Mouse (Mus musculus) heart, adult 2 months (tissue): ENCODE results near the gene Fdx1l. TPM values are rescaled to one million over a fixed set of nuclear protein-coding genes. Genes with fewer than 3 reads are reported as not detected.

Experiments used
- DNase-seq, 2 experiments: peaks; one replicate each; pipeline ENCODE4 v3.0.0; 2021
- H3K27ac ChIP-seq: fragments of 200-600 bp; 2 replicates; pipeline ENCODE4 v1.8.1; 2022
- H3K27me3 ChIP-seq: fragments of 200-500 bp; 2 replicates; pipeline ENCODE4 v1.6.1; 2012; ENCODE audit warnings: mild to moderate bottlenecking, low read length, inconsistent platforms, mixed read lengths; ENCODE audit not compliant: control insufficient read depth, insufficient read depth
- H3K36me3 ChIP-seq: fragments of 200-500 bp; 2 replicates; pipeline ENCODE4 v1.6.1; 2012; ENCODE audit warnings: low read length, inconsistent platforms; ENCODE audit not compliant: control insufficient read depth, insufficient read depth
- H3K4me1 ChIP-seq: fragments of 200-500 bp; 2 replicates; pipeline ENCODE4 v1.6.1; 2011; ENCODE audit warnings: low read length; ENCODE audit not compliant: control insufficient read depth, insufficient read depth
- H3K4me3 ChIP-seq: fragments of 200-600 bp; 2 replicates; pipeline ENCODE4 v1.8.1; 2022
- H3K79me2 ChIP-seq: fragments of 200-500 bp; replicated peaks from 2 replicates; pipeline ENCODE4 v1.6.1; 2012; ENCODE audit warnings: mild to moderate bottlenecking, inconsistent platforms, low read length, moderate library complexity, mixed read lengths; ENCODE audit not compliant: control insufficient read depth, insufficient read depth
- H3K9ac ChIP-seq: fragments of 200-500 bp; 2 replicates; pipeline ENCODE4 v1.6.1; 2012; ENCODE audit warnings: low read depth, mild to moderate bottlenecking, control low read depth, inconsistent platforms, low read length, mixed read lengths
- CTCF ChIP-seq: fragments of 200-600 bp; IDR thresholded peaks from 2 replicates; pipeline ENCODE4 v1.8.1; 2022; ENCODE audit warnings: antibody characterized with exemption, mild to moderate bottlenecking, moderate library complexity
- EP300 ChIP-seq: fragments of 200-500 bp; IDR thresholded peaks from 2 replicates; pipeline ENCODE4 v1.6.1; 2011; ENCODE audit warnings: low read depth, low read length, control low read depth; ENCODE audit not compliant: insufficient read depth
- POLR2A ChIP-seq: fragments of 200-500 bp; IDR thresholded peaks from 2 replicates; pipeline ENCODE4 v1.6.1; 2011; ENCODE audit warnings: mild to moderate bottlenecking, low read depth, low read length, control low read depth; ENCODE audit not compliant: insufficient read depth
- WGBS: fragments of 180-500 bp; shearing (Covaris S2); methylation state at CpG from one replicate; pipeline ENCODE4 v1.1.7; 2018; 5-methylcytosine and 5-hydroxymethylcytosine counted together
- intact Hi-C: fragments of 180-260 bp; cut with DNase I; formaldehyde crosslinking; loops from one replicate; pipeline ENCODE4 v1.15.1; 2025
- microRNA-seq, 2 experiments: library from miRNA; unstranded; fragments of <30 nt; microRNA quantifications; one replicate each; pipeline ENCODE4 v1.2.0; 2021
- polyA plus RNA-seq: library from polyadenylated mRNA; depleted of rRNA; stranded (reverse); fragments of >200 nt; gene quantifications from 2 replicates; pipeline ENCODE4 v1.2.3, GENCODE M21; 2012; rRNA removed
- total RNA-seq, 2 experiments: library from RNA; stranded (reverse); gene quantifications; 2 replicates each; pipeline ENCODE4 v1.2.3; 2021

The Fdx1l gene
- total and polyA plus RNA-seq, 3 experiments: 35.8 to 51.1 (median 41.4) TPM

DNA sequence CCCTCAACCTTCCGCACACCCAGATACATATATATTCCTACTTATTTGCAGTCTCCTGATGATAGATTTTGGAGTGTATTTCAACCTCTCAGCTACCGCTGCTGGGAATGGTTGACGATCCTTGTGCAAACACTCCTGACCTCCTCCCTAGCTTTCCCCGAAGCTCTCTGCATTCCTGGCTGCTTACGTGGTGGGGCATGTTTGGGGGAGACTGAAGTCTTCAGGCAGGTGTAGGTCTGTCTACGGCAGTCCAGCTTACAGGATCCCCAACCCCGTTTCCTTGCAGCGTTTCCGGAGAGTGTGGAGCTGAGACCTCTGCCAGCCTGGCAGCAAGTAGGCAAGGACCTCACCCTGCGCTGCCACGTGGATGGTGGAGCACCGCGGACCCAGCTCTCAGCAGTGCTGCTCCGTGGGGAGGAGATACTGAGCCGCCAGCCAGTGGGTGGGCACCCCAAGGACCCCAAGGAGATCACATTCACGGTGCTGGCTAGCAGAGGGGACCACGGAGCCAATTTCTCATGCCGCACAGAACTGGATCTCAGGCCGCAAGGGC is 48.1 kb downstream of the Fdx1l start:
- WGBS: 78% methylated on average over 19 of the region's 19 CpGs
- intact Hi-C loops: loop anchor here (5.0 kb wide), 1 partner anchor 123 kb away; no protein-coding TSS in a partner anchor
- H3K4me3 ChIP-seq: no peak overlapping the region
- H3K79me2 ChIP-seq: no peaks in the 10 kb centered on the region
- TF ChIP-seq POLR2A: no peak
- TF ChIP-seq CTCF: no peak
- H3K4me1 ChIP-seq: peaks cover 3% of the 10 kb centered on the region
- no peak overlapping the region for H3K9ac ChIP-seq
- no peak for DNase-seq
- H3K27me3 ChIP-seq: no peaks in the 10 kb centered on the region
- no peaks in the 10 kb centered on the region for H3K36me3 ChIP-seq
- H3K27ac ChIP-seq: no peak overlapping the region

DNA sequence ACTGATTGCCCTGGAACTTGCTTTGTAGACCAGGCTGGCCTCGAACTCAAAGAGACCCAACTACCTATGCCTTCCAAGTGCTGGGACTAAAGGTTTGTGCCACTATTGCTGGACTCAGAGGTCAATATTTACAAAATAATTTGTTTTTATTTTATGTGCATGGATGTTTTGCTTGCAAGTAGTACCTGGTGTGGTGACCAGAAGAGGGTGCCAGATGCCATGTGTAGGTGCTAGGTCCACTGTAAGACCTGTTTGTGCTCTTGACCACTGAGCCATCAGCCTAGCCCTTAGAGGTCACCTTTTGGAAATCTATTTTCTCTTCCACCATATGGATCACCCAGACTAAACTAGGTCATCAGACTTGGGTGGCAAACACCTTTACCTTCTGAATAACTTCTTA is 50.7 kb downstream of the Fdx1l start:
- intact Hi-C loops: no loop called here
- WGBS: 73% methylated on average over 1 of the region's 1 CpGs

DNA sequence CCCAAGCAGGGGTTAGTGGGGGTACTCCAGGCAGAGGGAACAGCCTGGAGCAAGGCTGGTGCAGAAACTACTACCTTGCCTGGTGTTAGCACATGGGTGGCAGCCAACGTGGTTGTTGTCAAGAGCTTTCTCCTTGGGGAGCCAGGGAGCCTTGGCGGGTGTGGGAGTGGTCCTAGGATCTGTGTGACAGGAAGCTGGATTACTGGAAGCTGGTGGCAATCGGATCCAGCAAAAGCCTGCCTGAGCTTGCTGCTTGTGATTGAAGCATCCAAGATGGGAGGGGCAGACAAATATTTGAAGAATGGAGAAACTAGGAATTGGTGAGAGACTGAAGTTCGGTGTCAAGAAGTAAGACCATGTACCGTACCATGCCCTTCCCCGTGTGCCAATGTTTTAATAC is 51.1 kb downstream of the Fdx1l start:
- no peak for TF ChIP-seq POLR2A
- no peak for TF ChIP-seq CTCF
- 54% methylated on average over 6 of the region's 6 CpGs for WGBS

More for the DNA sequence above, 50.7 kb downstream of the Fdx1l start:
- DNase-seq: no peak
- H3K27me3 ChIP-seq: no peaks in the 10 kb centered on the region
- no peak overlapping the region for H3K27ac ChIP-seq
- H3K9ac ChIP-seq: no peak overlapping the region
- H3K4me1 ChIP-seq: no peaks in the 10 kb centered on the region; the same call in 1 of the 2 replicates
- H3K79me2 ChIP-seq: no peaks in the 10 kb centered on the region
- H3K36me3 ChIP-seq: no peaks in the 10 kb centered on the region
- TF ChIP-seq POLR2A (no peak), CTCF (peak; percentile 26; the same call in 1 of the 2 replicates)
- H3K4me3 ChIP-seq: no peak overlapping the region

DNA sequence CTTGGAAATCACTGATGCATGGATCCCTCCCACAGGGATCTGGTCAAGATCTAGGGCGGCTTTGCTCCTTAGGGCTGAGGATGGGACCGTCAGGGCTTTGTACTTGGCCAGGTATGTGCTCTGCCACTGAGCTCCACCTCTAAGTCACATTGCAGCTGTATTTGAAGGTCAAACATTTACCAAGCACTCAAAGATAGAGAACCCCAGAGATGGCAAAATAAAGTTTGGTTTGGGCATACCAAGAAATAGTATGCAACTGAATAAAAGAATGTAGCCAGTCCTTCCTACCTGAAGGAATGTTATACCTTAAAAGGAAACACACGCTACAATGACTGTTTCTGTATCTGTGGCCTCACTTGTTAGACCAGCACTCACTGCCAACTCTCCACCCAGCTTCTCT is 52.1 kb downstream of the Fdx1l start:
- intact Hi-C loops: no loop called here
- Histone ChIP-seq H3K79me2 (no peaks in the 10 kb centered on the region), H3K9ac (no peak overlapping the region), H3K27ac (no peak overlapping the region), H3K36me3 (no peaks in the 10 kb centered on the region), H3K4me1 (peaks cover 5% of the 10 kb centered on the region), H3K27me3 (no peaks in the 10 kb centered on the region), H3K4me3 (no peak overlapping the region)
- 79% methylated on average over 3 of the region's 3 CpGs for WGBS
- TF ChIP-seq POLR2A (no peak), CTCF (no peak), EP300 (no peak)
- no peak for DNase-seq

More for the DNA sequence above, 51.1 kb downstream of the Fdx1l start:
- no peak overlapping the region for H3K27ac ChIP-seq
- H3K36me3 ChIP-seq: no peaks in the 10 kb centered on the region
- no peaks in the 10 kb centered on the region for H3K79me2 ChIP-seq
- intact Hi-C loops: no loop called here
- H3K27me3 ChIP-seq: no peaks in the 10 kb centered on the region
- DNase-seq: no peak
- H3K4me1 ChIP-seq: peaks cover 2% of the 10 kb centered on the region; the same call in 1 of the 2 replicates
- H3K4me3 ChIP-seq: no peak overlapping the region
- H3K9ac ChIP-seq: no peak overlapping the region

DNA sequence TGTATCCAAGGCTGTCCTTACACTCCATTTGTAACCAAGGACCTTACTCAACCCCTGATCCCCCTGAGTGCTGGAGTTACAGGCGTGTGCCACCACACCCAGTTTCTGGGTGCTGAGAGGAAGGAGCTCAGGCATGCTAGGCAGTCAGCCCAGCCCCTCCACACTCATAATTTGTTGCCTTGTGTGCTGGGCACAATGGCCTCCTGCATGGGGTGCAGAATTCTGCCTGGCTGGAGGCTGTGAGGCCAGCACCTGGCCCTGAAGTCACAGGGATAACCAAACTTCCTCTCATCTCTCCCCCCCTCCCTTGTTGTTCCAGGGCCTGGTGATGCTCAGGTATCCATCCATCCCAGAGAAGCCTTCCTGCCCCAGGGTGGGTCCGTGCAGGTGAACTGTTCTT is 54.8 kb downstream of the Fdx1l start:
- no peaks in the 10 kb centered on the region for H3K36me3 ChIP-seq
- H3K27ac ChIP-seq: no peak overlapping the region
- intact Hi-C loops: no loop called here
- no peaks in the 10 kb centered on the region for H3K79me2 ChIP-seq
- WGBS: 82% methylated on average over 2 of the region's 2 CpGs
- H3K4me3 ChIP-seq: no peak overlapping the region
- H3K27me3 ChIP-seq: no peaks in the 10 kb centered on the region
- H3K9ac ChIP-seq: no peak overlapping the region
- TF ChIP-seq CTCF (no peak), EP300 (no peak), POLR2A (no peak)
- H3K4me1 ChIP-seq: peaks cover 8% of the 10 kb centered on the region
- DNase-seq: no peak

Small RNAs within 50 kb of the gene (microRNA-seq; reads per million reads assigned to microRNA genes)
- gene Mir1900 (0 reads per million in 2 experiments), gene Mir7082 (0 to 0.56 reads per million in 2 experiments)

Other genes starting within 250 kb of the Fdx1l start
- 1 to 10 TPM; 3.9 to 4.3 TPM for gene A230050P20Rik, start 205.0 kb downstream of the Fdx1l start, total RNA-seq
- gene A230050P20Rik, start 205.0 kb downstream of the Fdx1l start, polyA plus RNA-seq: 16.4 and 21.2 TPM in 2 replicates
- 1 to 10 TPM; 3.9 to 4.0 TPM for gene Angptl6, start 193.9 kb downstream of the Fdx1l start, total RNA-seq
- 4.0 and 5.4 TPM in 2 replicates for gene Angptl6, start 193.9 kb downstream of the Fdx1l start, polyA plus RNA-seq
- 1 to 10 TPM; 5.9 to 6.7 TPM for gene Ppan, start 185.4 kb downstream of the Fdx1l start, total RNA-seq
- gene Ppan, start 185.4 kb downstream of the Fdx1l start, polyA plus RNA-seq: 11.9 and 18.8 TPM in 2 replicates
- 100 to 1,000 TPM; 101 to 113 TPM for gene Eif3g, start 175.0 kb downstream of the Fdx1l start, total RNA-seq
- 69.6 and 69.9 TPM in 2 replicates for gene Eif3g, start 175.0 kb downstream of the Fdx1l start, polyA plus RNA-seq
- 10 to 100 TPM; 11.1 to 11.6 TPM for gene Dnmt1, start 113.7 kb downstream of the Fdx1l start, total RNA-seq
- 9.1 and 11.7 TPM in 2 replicates for gene Dnmt1, start 113.7 kb downstream of the Fdx1l start, polyA plus RNA-seq
- gene S1pr2, start 96.8 kb downstream of the Fdx1l start, total RNA-seq: 1 to 10 TPM; 2.8 to 3.2 TPM
- 4.2 and 6.1 TPM in 2 replicates for gene S1pr2, start 96.8 kb downstream of the Fdx1l start, polyA plus RNA-seq
- 100 to 1,000 TPM; 124 to 130 TPM for gene Mrpl4, start 70.9 kb downstream of the Fdx1l start, total RNA-seq
- 173 and 226 TPM in 2 replicates for gene Mrpl4, start 70.9 kb downstream of the Fdx1l start, polyA plus RNA-seq
- gene Icam1, start 57.6 kb downstream of the Fdx1l start, total RNA-seq: 1 to 10 TPM; 7.6 to 9.2 TPM
- 12.4 and 15.3 TPM in 2 replicates for gene Icam1, start 57.6 kb downstream of the Fdx1l start, polyA plus RNA-seq
- gene Icam4, start 44.2 kb downstream of the Fdx1l start, total RNA-seq: 1 to 10 TPM in 1 of 2 experiments, under 1 TPM in 1; 0.84 to 1.0 TPM
- gene Icam4, start 44.2 kb downstream of the Fdx1l start, polyA plus RNA-seq: 0.70 and 1.4 TPM in 2 replicates
- gene Icam5, start 41.5 kb downstream of the Fdx1l start, total RNA-seq: not detected
- 0.06 and 0.08 TPM in 2 replicates for gene Icam5, start 41.5 kb downstream of the Fdx1l start, polyA plus RNA-seq
- not detected for gene Zglp1, start 6.5 kb downstream of the Fdx1l start, total RNA-seq
- gene Zglp1, start 6.5 kb downstream of the Fdx1l start, polyA plus RNA-seq: not detected in 2 replicates
- under 1 TPM in 1 of 2 experiments, not detected in 1; 0.30 TPM for gene Gm49373, start 518 bp downstream of the Fdx1l start, total RNA-seq
- 0.27 and 0.32 TPM in 2 replicates for gene Gm49373, start 518 bp downstream of the Fdx1l start, polyA plus RNA-seq
- under 1 TPM; 0.31 to 0.34 TPM for gene Gm38431, start 18.4 kb upstream of the Fdx1l start, total RNA-seq
- 2.0 and 2.3 TPM in 2 replicates for gene Gm38431, start 18.4 kb upstream of the Fdx1l start, polyA plus RNA-seq
- gene Raver1, start 18.4 kb upstream of the Fdx1l start, total RNA-seq: 10 to 100 TPM; 26.3 to 27.9 TPM
- 27.4 and 29.1 TPM in 2 replicates for gene Raver1, start 18.4 kb upstream of the Fdx1l start, polyA plus RNA-seq
- gene Tyk2, start 57.6 kb upstream of the Fdx1l start, total RNA-seq: 1 to 10 TPM; 7.3 to 8.1 TPM
- gene Tyk2, start 57.6 kb upstream of the Fdx1l start, polyA plus RNA-seq: 13.5 and 13.7 TPM in 2 replicates
- 100 to 1,000 TPM; 150 to 162 TPM for gene Cdc37, start 76.4 kb upstream of the Fdx1l start, total RNA-seq
- 62.3 and 96.1 TPM in 2 replicates for gene Cdc37, start 76.4 kb upstream of the Fdx1l start, polyA plus RNA-seq
- 10 to 100 TPM; 58.9 to 60.0 TPM for gene Pde4a, start 92.1 kb upstream of the Fdx1l start, total RNA-seq
- gene Pde4a, start 92.1 kb upstream of the Fdx1l start, polyA plus RNA-seq: 57.2 and 68.9 TPM in 2 replicates
- gene Keap1, start 165.7 kb upstream of the Fdx1l start, total RNA-seq: 10 to 100 TPM; 37.6 to 47.2 TPM
- 40.4 and 46.0 TPM in 2 replicates for gene Keap1, start 165.7 kb upstream of the Fdx1l start, polyA plus RNA-seq
- gene S1pr5, start 174.8 kb upstream of the Fdx1l start, total RNA-seq: 1 to 10 TPM; 1.2 to 1.3 TPM
- gene S1pr5, start 174.8 kb upstream of the Fdx1l start, polyA plus RNA-seq: 0.73 and 1.5 TPM in 2 replicates
- gene Atg4d, start 191.7 kb upstream of the Fdx1l start, total RNA-seq: 100 to 1,000 TPM in 1 of 2 experiments, 10 to 100 TPM in 1; 88.7 to 100 TPM
- 60.8 and 72.6 TPM in 2 replicates for gene Atg4d, start 191.7 kb upstream of the Fdx1l start, polyA plus RNA-seq
- gene Kri1, start 214.4 kb upstream of the Fdx1l start, total RNA-seq: 10 to 100 TPM; 16.3 to 16.8 TPM
- gene Kri1, start 214.4 kb upstream of the Fdx1l start, polyA plus RNA-seq: 10.5 and 12.8 TPM in 2 replicates
- gene Cdkn2d, start 217.8 kb upstream of the Fdx1l start, total RNA-seq: 10 to 100 TPM; 11.3 to 15.0 TPM
- gene Cdkn2d, start 217.8 kb upstream of the Fdx1l start, polyA plus RNA-seq: 25.0 and 32.9 TPM in 2 replicates
- gene Ap1m2, start 238.7 kb upstream of the Fdx1l start, total RNA-seq: not detected
- gene Ap1m2, start 238.7 kb upstream of the Fdx1l start, polyA plus RNA-seq: 1.0 TPM in 1 of 2 replicates, not detected in the other
- gene Slc44a2, start 247.1 kb upstream of the Fdx1l start, total RNA-seq: 10 to 100 TPM; 77.0 to 89.5 TPM
- 86.8 and 148 TPM in 2 replicates for gene Slc44a2, start 247.1 kb upstream of the Fdx1l start, polyA plus RNA-seq